ENCODE assay signal across 9 mouse cellular contexts in genomic region chr1:168322892-168323291, GRCm38 (mm10).
DNase-seq lines count a peak whose midpoint lies in the region; ATAC-seq and TF ChIP-seq lines count a peak whose summit lies in the region.
"Had no signal": no experiment of that assay in that cellular context is flagged by ENCODE, and none has a peak within 500 bp of the region (broad histone marks: within the 10 kb centered on the region; RNA-seq: fewer than 3 reads in every experiment).

No protein-coding gene starts in this region.

- H3K4me3 ChIP-seq in testis, adult 2 months (ENCODE audit: control insufficient read depth, low read depth, low read length), result no peak overlapping the region
- no peak overlapping the region for H3K4me3 ChIP-seq in forebrain, embryonic 13.5 days
- H3K4me3 ChIP-seq: limb, embryonic 13.5 days had no signal

- H3K27me3 ChIP-seq in testis, adult 2 months (ENCODE audit: control insufficient read depth, insufficient read depth, low read length), result no peaks in the 10 kb centered on the region
- no peaks in the 10 kb centered on the region for H3K27me3 ChIP-seq in forebrain, embryonic 13.5 days
- H3K27me3 ChIP-seq: limb, embryonic 13.5 days had no signal

- peak; percentile 40; the same call in 1 of the 2 replicates for TF ChIP-seq CTCF in testis, adult 2 months (IDR thresholded peaks at IDR 0.05; ENCODE audit: control insufficient read depth, insufficient read depth, insufficient replicate concordance, low read depth, low read length)

- DNase-seq in gastrocnemius, adult 18-20 months (ENCODE audit: low spot score), result peak; percentile 38
- no peak for DNase-seq in gastrocnemius, postnatal 14 days
- no peak for DNase-seq in testis, postnatal 14 days (ENCODE audit: low spot score)
- peak; percentile 31 for DNase-seq in spleen, adult 12 weeks (ENCODE audit: low spot score)
- DNase-seq in urinary bladder, postnatal 25 days (ENCODE audit: low spot score), result no peak

- H3K4me1 ChIP-seq in testis, adult 2 months (ENCODE audit: control insufficient read depth, insufficient read depth, low read length), result no peaks in the 10 kb centered on the region
- peaks cover 75% of the 10 kb centered on the region for H3K4me1 ChIP-seq in forebrain, embryonic 13.5 days

- H3K27ac ChIP-seq in testis, adult 2 months (ENCODE audit: control insufficient read depth, insufficient read depth, low read depth, low read length), result no peak overlapping the region
- no peak overlapping the region for H3K27ac ChIP-seq in forebrain, embryonic 13.5 days
- H3K27ac ChIP-seq: limb, embryonic 13.5 days had no signal

- H3K36me3 ChIP-seq in testis, adult 2 months (ENCODE audit: control insufficient read depth, insufficient read depth, low read length), result no peaks in the 10 kb centered on the region
- H3K36me3 ChIP-seq in forebrain, embryonic 13.5 days (ENCODE audit: poor library complexity, severe bottlenecking), result no peaks in the 10 kb centered on the region
- H3K36me3 ChIP-seq: limb, embryonic 13.5 days had no signal

- H3K4me2 ChIP-seq in forebrain, embryonic 13.5 days, result no peak overlapping the region
- H3K4me2 ChIP-seq: limb, embryonic 13.5 days had no signal

- no peak for TF ChIP-seq POLR2A in testis, adult 2 months (IDR thresholded peaks at IDR 0.05; ENCODE audit: control insufficient read depth, low read depth, low read length)

- 100% methylated on average over 1 of the region's 1 CpGs for WGBS in forebrain, embryonic 13.5 days

- intact Hi-C loops in gastrocnemius, postnatal 14 days (cut with DNase I; ENCODE audit: low total_unique reads), result loop anchor here (5.0 kb wide), 1 partner anchor 106 kb away; no protein-coding TSS in a partner anchor

- ATAC-seq in granulocyte monocyte progenitor cell, adult 5-6 weeks (replicated peaks; ENCODE audit: poor library complexity, severe bottlenecking), result peak; percentile 71
- no peak for ATAC-seq in forebrain, embryonic 13.5 days

- H3K9ac ChIP-seq in forebrain, embryonic 13.5 days, result no peak overlapping the region
- H3K9ac ChIP-seq: limb, embryonic 13.5 days had no signal

- no peaks in the 10 kb centered on the region for H3K9me3 ChIP-seq in forebrain, embryonic 13.5 days (replicated peaks)
- H3K9me3 ChIP-seq: limb, embryonic 13.5 days had no signal

Comparison
In these comparisons a context has a peak if more than half of its experiments do, and no peak if none do; other contexts are left out.
1. DNase-seq: peak in gastrocnemius, adult 18-20 months (single experiment) and spleen, adult 12 weeks (single experiment); none in gastrocnemius, postnatal 14 days (single experiment), testis, postnatal 14 days (single experiment) and urinary bladder, postnatal 25 days (single experiment).